In genomic region chr12:86833711-86834415, GRCm38 (mm10) we compare ENCODE assay signal across 9 mouse cellular contexts. TPM values are rescaled to one million over a fixed set of nuclear protein-coding genes. Genes with fewer than 3 reads are reported as not detected.
DNase-seq lines count a peak whose midpoint lies in the region; TF ChIP-seq lines count a peak whose summit lies in the region.
"Had no signal": no experiment of that assay in that cellular context is flagged by ENCODE, and none has a peak within 500 bp of the region (broad histone marks: within the 10 kb centered on the region; RNA-seq: fewer than 3 reads in every experiment).

No protein-coding gene starts in this region.

- peaks cover 26% of the 10 kb centered on the region for H3K4me1 ChIP-seq in bone marrow, adult 2 months (ENCODE audit: control insufficient read depth, insufficient read depth, low read length)
- peaks cover 68% of the 10 kb centered on the region for H3K4me1 ChIP-seq in heart, embryonic 10.5 days
- H3K4me1 ChIP-seq in testis, adult 2 months (ENCODE audit: control insufficient read depth, insufficient read depth, low read length), result peaks cover 20% of the 10 kb centered on the region

- no peaks in the 10 kb centered on the region for H3K9me3 ChIP-seq in heart, embryonic 10.5 days
- H3K9me3 ChIP-seq: embryonic facial prominence, embryonic 13.5 days had no signal

- H3K36me3 ChIP-seq in heart, embryonic 10.5 days, result no peaks in the 10 kb centered on the region
- no peaks in the 10 kb centered on the region for H3K36me3 ChIP-seq in macrophage (ENCODE audit: inconsistent target)
- H3K36me3 ChIP-seq in testis, adult 2 months (ENCODE audit: control insufficient read depth, insufficient read depth, low read length), result no peaks in the 10 kb centered on the region
- H3K36me3 ChIP-seq: embryonic facial prominence, embryonic 13.5 days had no signal

- WGBS in bone marrow, adult 2 months, result 2% methylated on average over 6 of the region's 6 CpGs
- 35% methylated on average over 6 of the region's 6 CpGs for WGBS in heart, embryonic 10.5 days
- WGBS in macrophage (ENCODE audit: missing documents), result 2% methylated on average over 5 of the region's 6 CpGs

- DNase-seq in ovary, postnatal 36 days (ENCODE audit: low spot score), result peak; percentile 62
- DNase-seq in ovary, postnatal 10 days (ENCODE audit: low spot score), result no peak
- DNase-seq in heart, embryonic 10.5 days (ENCODE audit: low spot score), result no peak
- peak; percentile 86 for DNase-seq in kidney, postnatal 14 days
- DNase-seq in cerebellum, adult 9-10 months, result no peak

- H3K27me3 ChIP-seq in heart, embryonic 10.5 days (ENCODE audit: insufficient read depth, poor library complexity, severe bottlenecking), result no peaks in the 10 kb centered on the region
- H3K27me3 ChIP-seq in testis, adult 2 months (ENCODE audit: control insufficient read depth, insufficient read depth, low read length), result no peaks in the 10 kb centered on the region
- H3K27me3 ChIP-seq: embryonic facial prominence, embryonic 13.5 days had no signal

- H3K27ac ChIP-seq in bone marrow, adult 2 months (ENCODE audit: control insufficient read depth, insufficient read depth, low read depth, low read length, poor library complexity), result peak overlapping the region; percentile 93
- peak overlapping the region; percentile 96 for H3K27ac ChIP-seq in heart, embryonic 10.5 days
- peak overlapping the region; percentile 99 for H3K27ac ChIP-seq in macrophage
- H3K27ac ChIP-seq in testis, adult 2 months (ENCODE audit: control insufficient read depth, insufficient read depth, low read depth, low read length), result peak overlapping the region; percentile 61

- H3K4me3 ChIP-seq in bone marrow, adult 2 months (replicated peaks; ENCODE audit: control insufficient read depth, low read depth, low read length), result no peak overlapping the region
- H3K4me3 ChIP-seq in heart, embryonic 10.5 days, result no peak overlapping the region
- no peak overlapping the region for H3K4me3 ChIP-seq in macrophage (ENCODE audit: inconsistent target)
- H3K4me3 ChIP-seq in testis, adult 2 months (ENCODE audit: control insufficient read depth, low read depth, low read length), result no peak overlapping the region
- H3K4me3 ChIP-seq: embryonic facial prominence, embryonic 13.5 days had no signal

- no peaks in the 10 kb centered on the region for H3K79me2 ChIP-seq in macrophage (ENCODE audit: inconsistent target)

- no peak for TF ChIP-seq CTCF in bone marrow, adult 2 months (IDR thresholded peaks at IDR 0.05; ENCODE audit: control insufficient read depth, insufficient read depth, low read length)
- TF ChIP-seq CTCF in testis, adult 2 months (IDR thresholded peaks at IDR 0.05; ENCODE audit: control insufficient read depth, insufficient read depth, insufficient replicate concordance, low read depth, low read length), result no peak

- no peak for TF ChIP-seq POLR2A in bone marrow, adult 2 months (IDR thresholded peaks at IDR 0.05; ENCODE audit: borderline replicate concordance, control insufficient read depth, low read depth, low read length)
- TF ChIP-seq POLR2A in testis, adult 2 months (IDR thresholded peaks at IDR 0.05; ENCODE audit: control insufficient read depth, low read depth, low read length), result no peak

RNA-seq across cellular contexts. Expression of gene Irf2bpl, which starts 50.7 kb away (rescaled TPM):
- polyA plus RNA-seq in bone marrow, adult 2 months (2011; ENCODE audit: insufficient read depth, insufficient read length, low replicate concordance, missing spikeins), result 1.7 and 3.4 TPM in 2 replicates
- polyA plus RNA-seq in heart, embryonic 10.5 days (2016; fragmentation: Nextera tagmentation; extraction: Ambion mirVana), result 28.7 and 35.3 TPM in 2 replicates
- total RNA-seq in macrophage (2018; cell fraction: chromatin; rRNA removed), result 10 to 100 TPM in 5 of 26 experiments, 1 to 10 TPM in 20, under 1 TPM in 1; 0.94 to 14.8 (median 5.9) TPM
- 10 to 100 TPM in 24 of 26 experiments, 1 to 10 TPM in 2; 7.3 to 28.3 (median 21.4) TPM for total RNA-seq in macrophage (2018; cell fraction: cytosol; rRNA removed)
- 10 to 100 TPM in 24 of 26 experiments, 1 to 10 TPM in 2; 7.2 to 45.6 (median 16.6) TPM for total RNA-seq in macrophage (2018; cell fraction: nucleus; rRNA removed)
- polyA plus RNA-seq in macrophage (2018), result 9.1 to 32.1 TPM (median 10.4 TPM) in 3 replicates
- 2.8 and 3.2 TPM in 2 replicates for polyA plus RNA-seq in testis, adult 2 months (2012; rRNA removed)

Comparison
In these comparisons a context has a peak if more than half of its experiments do, and no peak if none do; other contexts are left out.
1. DNase-seq: peak in ovary, postnatal 36 days (single experiment) and kidney, postnatal 14 days (single experiment); none in ovary, postnatal 10 days (single experiment), heart, embryonic 10.5 days (single experiment) and cerebellum, adult 9-10 months (single experiment).
2. Peak in every context shown above with its lines, with median percentiles within 50 percentile points of each other: H3K27ac ChIP-seq.